In the genomic region with DNA sequence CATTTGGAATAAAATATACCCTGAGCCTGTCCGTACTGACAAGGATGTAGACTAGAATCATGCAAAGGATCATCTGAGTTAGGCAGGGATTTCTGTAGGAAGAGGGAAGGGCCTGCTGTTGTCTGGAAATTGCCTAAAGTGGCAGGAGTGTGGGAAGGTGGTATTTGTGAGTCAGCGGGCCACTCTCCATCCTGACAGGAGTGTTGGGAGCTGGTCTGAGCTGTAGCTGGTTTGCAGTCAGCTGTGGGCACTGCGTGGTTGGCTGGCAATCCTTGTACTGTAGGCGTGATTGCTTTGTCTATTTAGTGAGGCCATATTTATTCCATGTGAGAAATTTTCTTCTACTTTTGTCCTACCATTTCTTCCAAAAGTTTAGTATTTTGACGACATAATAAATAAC, we compare ENCODE assay signal across 22 mouse cellular contexts.
DNase-seq lines count a peak whose midpoint lies in the region; ATAC-seq lines count a peak whose summit lies in the region.
"Had no signal": no experiment of that assay in that cellular context is flagged by ENCODE, and none has a peak within 500 bp of the region (broad histone marks: within the 10 kb centered on the region; RNA-seq: fewer than 3 reads in every experiment).

No protein-coding gene starts in this region.

- DNase-seq in right cerebral cortex, adult 18-20 months, result peak; percentile 88
- no peak for DNase-seq in right cerebral cortex, postnatal 4 days
- DNase-seq in left cerebral cortex, adult 18-20 months (ENCODE audit: low spot score in 2 of 2), result peak; percentile 69 to 84
- peak; percentile 78 to 81 for DNase-seq in right cerebral cortex, adult 2 months (ENCODE audit: low spot score in 2 of 2)
- DNase-seq in lung, postnatal 36 days, result no peak
- DNase-seq in urinary bladder, adult 2 months (ENCODE audit: low spot score), result no peak
- DNase-seq: adrenal gland, postnatal 36 days; B cell, adult 2 months; cerebellum, adult 11 months; cerebellum, postnatal 14 days; forebrain, postnatal 0 days; gastrocnemius, postnatal 14 days; heart, adult 18-20 months; heart, postnatal 10 days; kidney, adult 11 months; kidney, postnatal 4 days; liver, embryonic 13.5 days; lung, embryonic 14.5 days; thymus, postnatal 25 days had no signal

- ATAC-seq in granulocyte monocyte progenitor cell, adult 5-6 weeks (replicated peaks; ENCODE audit: poor library complexity, severe bottlenecking), result no peak
- ATAC-seq: forebrain, postnatal 0 days; midbrain, embryonic 13.5 days; Patski had no signal

Comparison
In these comparisons a context has a peak if more than half of its experiments do, and no peak if none do; other contexts are left out.
1. DNase-seq: peak in right cerebral cortex, adult 18-20 months (single experiment), left cerebral cortex, adult 18-20 months (2 of 2) and right cerebral cortex, adult 2 months (2 of 2); none in right cerebral cortex, postnatal 4 days (single experiment), lung, postnatal 36 days (single experiment) and urinary bladder, adult 2 months (single experiment).